Mouse (Mus musculus): ENCODE measurements at regions not wholly inside any gene's neighbourhood (a gene's known extent, or its start where the extent isn't known, plus 50 kb on each side); places are given as distances from the start of the nearest gene placed in this dataset.

GRCm38 (mm10) chr4:125270951-125271350 lies 143.3 kb upstream of the Zc3h12a start:
- DNase-seq (ENCODE audit: low spot score in 2 of 2), result no peak

- no peak for DNase-seq (ENCODE audit: low spot score in 2 of 2)
Measured at GRCm38 (mm10) chr4:125266212-125266611, 138.6 kb upstream of the Zc3h12a start.

- no peak for DNase-seq (ENCODE audit: low spot score in 2 of 2)
Measured at GRCm38 (mm10) chr4:125265575-125265974, 137.9 kb upstream of the Zc3h12a start.

DNA sequence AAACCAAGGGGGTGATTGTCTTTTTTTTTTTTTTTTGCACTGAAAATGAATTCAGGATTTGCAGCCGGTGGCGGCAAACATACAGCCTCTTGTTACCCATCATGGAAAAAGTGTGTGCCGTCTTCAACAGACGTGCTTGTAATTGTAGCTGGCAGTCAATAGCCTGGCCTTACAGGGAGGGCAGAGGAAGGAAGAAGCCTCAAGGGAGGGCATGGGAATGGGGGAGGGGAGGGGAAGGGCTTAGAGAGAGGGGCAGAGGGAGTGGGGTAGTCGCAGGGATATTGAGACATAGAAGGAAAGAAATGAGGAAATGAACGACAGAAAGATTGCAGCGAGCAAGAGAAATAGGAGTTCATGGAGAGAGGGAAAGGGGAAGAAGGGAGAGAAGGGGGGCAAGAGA lies 137.4 kb upstream of the Zc3h12a start:
- no peak for DNase-seq (ENCODE audit: low spot score in 2 of 2)

DNA sequence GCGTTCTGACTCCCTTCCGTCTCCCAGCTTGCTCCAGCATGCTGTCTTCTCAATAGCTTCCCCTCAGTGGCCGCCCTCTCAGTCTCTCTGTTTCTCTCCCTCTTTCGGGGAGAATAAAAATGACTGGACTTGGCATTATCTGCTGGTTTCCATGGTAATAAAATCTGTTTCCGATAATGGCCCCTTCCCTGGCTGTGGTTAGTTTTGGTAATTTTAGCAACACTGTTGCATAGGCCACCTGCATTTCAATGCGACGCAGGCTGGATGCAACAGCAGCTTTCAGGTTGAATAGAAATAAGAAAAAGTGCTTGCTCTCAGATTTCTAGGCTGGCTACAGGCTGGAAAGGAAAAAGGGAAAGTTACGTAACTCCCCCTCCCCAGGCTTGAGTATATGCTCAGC lies 133.9 kb upstream of the Zc3h12a start:
- DNase-seq (ENCODE audit: low spot score in 2 of 2), result no peak

GRCm38 (mm10) chr4:125259306-125259705 lies 131.7 kb upstream of the Zc3h12a start:
- DNase-seq (ENCODE audit: low spot score in 2 of 2), result no peak

- no peak for DNase-seq (ENCODE audit: low spot score in 2 of 2)
Measured at GRCm38 (mm10) chr4:125257916-125258315, 130.3 kb upstream of the Zc3h12a start.

GRCm38 (mm10) chr4:125253161-125253560 lies 125.5 kb upstream of the Zc3h12a start:
- DNase-seq (ENCODE audit: low spot score in 2 of 2), result no peak

DNA sequence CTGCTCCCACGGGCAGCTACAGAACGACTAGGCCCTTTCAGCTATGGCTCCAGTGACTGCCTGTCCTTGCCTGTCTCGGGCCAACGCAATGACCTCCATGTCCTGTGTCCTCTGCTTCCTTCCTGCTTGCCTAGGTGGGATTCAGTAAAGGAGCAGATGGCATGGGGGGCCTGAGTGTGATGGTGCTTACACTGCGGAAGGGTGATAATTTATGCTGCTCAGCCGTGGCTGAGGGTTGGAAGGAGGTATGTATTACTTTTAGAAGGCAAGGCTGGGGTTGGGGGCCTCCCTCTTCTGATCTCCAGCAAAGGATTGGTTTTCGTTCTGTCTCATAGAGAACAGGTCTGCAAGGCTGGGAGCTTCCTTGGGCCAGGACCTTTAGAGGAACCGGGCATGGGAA lies 124.6 kb upstream of the Zc3h12a start:
- DNase-seq (ENCODE audit: low spot score in 2 of 2), result no peak

GRCm38 (mm10) chr4:125249061-125249460 lies 121.4 kb upstream of the Zc3h12a start:
- DNase-seq (ENCODE audit: low spot score in 2 of 2), result no peak

- DNase-seq (ENCODE audit: low spot score in 2 of 2), result no peak
Measured at GRCm38 (mm10) chr4:125246171-125246570, 118.5 kb upstream of the Zc3h12a start.

DNA sequence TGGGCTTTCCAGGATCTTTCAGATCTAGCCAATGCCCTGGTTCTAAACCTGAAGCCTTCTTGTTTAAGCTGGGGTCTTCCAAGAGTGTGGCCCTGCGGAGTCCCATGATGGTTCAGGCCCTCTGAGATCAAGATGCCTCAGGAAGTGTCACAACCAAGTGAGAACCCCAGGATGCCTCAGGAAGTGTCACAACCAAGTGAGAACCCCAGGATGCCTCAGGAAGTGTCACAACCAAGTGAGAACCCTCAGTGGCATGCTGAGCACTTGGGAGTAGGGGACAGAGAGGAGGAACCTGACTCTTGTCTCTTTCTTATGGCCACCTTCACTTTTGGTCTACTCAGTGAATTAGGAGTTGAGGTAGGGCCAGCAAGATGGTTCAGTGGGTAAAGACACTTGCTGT lies 114.9 kb upstream of the Zc3h12a start:
- no peak for DNase-seq (ENCODE audit: low spot score in 2 of 2)

DNA sequence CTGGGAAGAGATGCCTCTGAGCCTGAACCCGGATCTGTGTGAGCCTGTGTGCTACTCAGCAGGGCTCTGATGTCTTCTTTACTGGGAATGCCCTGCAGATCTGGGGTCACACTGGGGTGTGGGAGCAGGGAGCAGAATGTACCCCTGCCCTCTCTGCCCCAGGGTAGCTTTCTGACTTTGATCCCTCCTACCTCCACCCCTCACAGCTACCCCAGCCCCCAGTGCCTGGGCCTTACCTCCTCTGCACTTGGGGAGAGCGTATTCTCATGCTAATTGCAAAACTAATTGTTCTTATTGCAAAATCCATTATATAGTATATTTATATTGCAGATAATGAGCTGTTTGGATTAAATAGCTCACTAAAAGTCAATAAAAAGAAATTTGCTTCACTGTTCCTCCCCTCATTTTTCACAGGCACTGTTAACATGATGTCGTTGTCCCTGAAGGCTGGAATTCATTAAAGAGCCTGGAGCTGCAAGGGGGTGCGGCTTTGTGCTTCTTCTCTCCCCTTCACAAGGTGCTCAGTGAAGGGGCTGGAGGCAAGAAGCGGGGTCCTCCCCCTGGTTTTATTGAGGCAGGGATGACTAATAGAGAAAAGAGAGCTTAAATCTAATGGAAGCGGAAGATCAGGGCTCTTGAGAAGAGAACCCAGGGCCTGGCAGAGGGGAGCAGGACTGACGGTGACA lies 114.1 kb upstream of the Zc3h12a start:
- no peak for DNase-seq (ENCODE audit: low spot score in 2 of 2)

- no peak for DNase-seq (ENCODE audit: low spot score in 2 of 2)
Measured at GRCm38 (mm10) chr4:125231711-125232260, 104.1 kb upstream of the Zc3h12a start.

- no peak for DNase-seq (ENCODE audit: low spot score in 2 of 2)
Measured at GRCm38 (mm10) chr4:125227194-125227593, 99.6 kb upstream of the Zc3h12a start.

- no peak for DNase-seq (ENCODE audit: low spot score in 2 of 2)
Measured at GRCm38 (mm10) chr4:125222922-125223321, 95.3 kb upstream of the Zc3h12a start.

GRCm38 (mm10) chr4:125220314-125220713 lies 92.7 kb upstream of the Zc3h12a start:
- DNase-seq (ENCODE audit: low spot score in 2 of 2), result no peak

DNA sequence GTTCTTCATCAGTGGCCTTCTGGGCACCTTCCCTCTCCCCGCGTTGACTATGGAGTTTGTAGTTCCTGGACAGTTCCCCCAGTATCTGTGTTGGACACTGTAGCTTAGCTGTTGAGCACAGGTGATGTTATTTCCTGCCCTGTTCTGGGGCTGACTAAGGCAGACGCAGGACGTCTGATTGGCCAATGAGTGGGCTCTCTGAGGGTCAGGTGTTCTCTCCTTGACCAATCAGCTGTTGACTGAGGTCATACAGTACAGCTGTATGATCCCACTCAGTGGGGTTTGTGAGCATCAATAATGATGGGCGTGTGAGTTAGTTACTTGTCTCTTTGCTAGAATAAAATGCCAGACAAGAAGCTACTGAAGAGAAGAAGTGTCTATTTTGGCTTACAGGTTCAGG lies 91.6 kb upstream of the Zc3h12a start:
- no peak for DNase-seq (ENCODE audit: low spot score in 2 of 2)

- no peak for DNase-seq (ENCODE audit: low spot score in 2 of 2)
Measured at GRCm38 (mm10) chr4:125214306-125214705, 86.7 kb upstream of the Zc3h12a start.

DNA sequence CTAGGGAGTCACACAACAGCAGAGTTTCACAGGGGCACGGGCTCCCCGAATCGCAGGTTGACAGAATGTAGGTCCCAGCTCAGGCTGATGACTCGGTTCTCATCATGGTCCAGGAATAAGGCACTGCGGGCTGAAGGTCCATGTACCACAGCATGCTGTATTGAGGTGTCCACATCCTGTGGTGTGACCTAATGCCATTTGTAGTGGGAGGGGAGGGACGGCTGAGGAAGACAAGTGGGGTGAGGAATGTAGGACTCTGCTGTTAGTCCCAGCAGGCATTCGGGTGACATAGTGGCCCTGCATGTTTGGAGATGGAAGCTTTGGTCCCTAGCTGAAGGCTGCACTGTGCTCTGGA lies 84.5 kb upstream of the Zc3h12a start:
- DNase-seq (ENCODE audit: low spot score in 2 of 2), result no peak

DNA sequence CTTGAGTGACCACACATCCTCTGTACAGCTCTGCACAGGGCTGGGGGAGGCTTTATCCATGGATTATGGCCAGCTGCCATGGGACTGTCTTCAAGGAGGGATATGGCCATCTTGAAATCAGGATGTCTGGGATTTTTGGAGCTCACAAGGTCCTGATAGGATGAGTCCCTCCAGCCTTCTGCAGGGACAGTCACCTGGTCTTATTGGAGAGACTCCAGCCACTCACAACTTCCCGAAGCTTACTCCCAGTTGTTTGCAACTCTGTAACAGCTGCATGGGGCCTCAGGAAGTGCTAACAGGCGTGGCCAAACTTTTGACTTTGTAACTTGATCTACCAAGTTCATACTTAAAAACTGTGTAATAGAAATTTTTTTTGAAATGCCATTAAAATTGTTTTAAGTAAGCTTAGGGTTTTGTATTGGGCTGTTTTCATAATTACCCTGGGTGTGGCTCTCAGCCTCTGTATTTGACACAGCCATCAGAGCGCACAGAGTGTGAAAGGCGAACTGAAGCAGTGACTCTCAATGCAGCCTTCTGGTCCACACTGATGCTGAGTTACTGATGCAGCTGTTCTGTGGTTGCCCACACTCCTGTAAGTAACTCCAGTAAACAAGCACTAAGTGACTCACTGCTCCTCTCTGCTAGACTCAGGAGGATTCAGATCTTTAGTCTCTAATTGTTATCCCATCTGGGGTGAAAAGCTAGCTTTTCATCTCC lies 84.0 kb upstream of the Zc3h12a start:
- peak in 1 of 2 experiments; percentile 18 for DNase-seq (ENCODE audit: low spot score in 2 of 2)

DNA sequence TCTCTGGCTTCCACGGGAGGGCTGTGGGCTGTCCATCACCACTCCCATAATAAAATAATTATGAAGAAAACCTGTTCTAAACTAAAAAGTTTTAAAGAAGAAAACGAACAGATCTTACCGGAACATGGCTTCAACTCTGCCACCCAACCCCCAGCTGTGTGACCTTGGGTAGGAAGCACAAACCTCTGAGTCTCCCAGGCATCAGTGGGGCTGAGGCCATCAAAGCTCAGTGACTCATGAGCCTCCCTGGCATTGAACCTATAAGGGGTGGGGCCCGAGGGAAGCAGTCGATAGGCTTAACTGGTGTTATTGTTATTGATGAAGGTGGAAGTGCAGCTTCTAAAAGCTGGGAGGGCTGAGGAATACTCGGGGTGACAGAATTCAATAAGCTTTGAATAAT lies 83.1 kb upstream of the Zc3h12a start:
- DNase-seq (ENCODE audit: low spot score in 2 of 2), result no peak
